Mouse (Mus musculus) CD8-positive naive resting alpha-beta T cell, adult 2 months (primary cell): ENCODE results near the gene Ppm1g.

Experiments used
- DNase-seq, 2 experiments: peaks; one replicate each; pipeline ENCODE4 v3.0.0; 2022; ENCODE audit warnings: low read depth in 2 of 2, low spot score in 2 of 2

The Ppm1g gene

GRCm38 (mm10) chr5:31192939-31193630, 27.4 kb downstream of the Ppm1g start, which contains the start of the genes Snx17 and Eif2b4:
TSS of gene Snx17 (plus strand) at chr5:31193227.
TSS of gene Eif2b4 (minus strand) at chr5:31193430.
- peak; percentile 99 for DNase-seq

- no peak for DNase-seq
These were observed 28.2 kb downstream of the Ppm1g start for GRCm38 (mm10) chr5:31192045-31192938.

GRCm38 (mm10) chr5:31190201-31190600, 30.3 kb downstream of the Ppm1g start:
- DNase-seq = no peak

- no peak for DNase-seq
These were observed 32.2 kb downstream of the Ppm1g start for GRCm38 (mm10) chr5:31188223-31188840.

- no peak for DNase-seq
These were observed 36.8 kb downstream of the Ppm1g start for GRCm38 (mm10) chr5:31183678-31184077.

GRCm38 (mm10) chr5:31181183-31181770, 39.2 kb downstream of the Ppm1g start:
- no peak for DNase-seq

GRCm38 (mm10) chr5:31179766-31180630, 40.5 kb downstream of the Ppm1g start, which contains the start of the genes Gm29609 and Gtf3c2:
TSS of gene Gm29609 (minus strand) at chr5:31179911.
TSS of gene Gtf3c2 (minus strand) at chr5:31180144.
- peak; percentile 95 to 97 for DNase-seq

- no peak for DNase-seq
These were observed 41.2 kb downstream of the Ppm1g start for GRCm38 (mm10) chr5:31179301-31179765.

- DNase-seq = no peak
These were observed 51.9 kb downstream of the Ppm1g start for GRCm38 (mm10) chr5:31168630-31169029.

GRCm38 (mm10) chr5:31164878-31165277, 55.6 kb downstream of the Ppm1g start:
- no peak for DNase-seq

GRCm38 (mm10) chr5:31162462-31162861, 58.0 kb downstream of the Ppm1g start:
- DNase-seq = no peak

- peak; percentile 41 to 57 for DNase-seq
These were observed 66.3 kb downstream of the Ppm1g start, which contains the start of gene Mpv17 for GRCm38 (mm10) chr5:31154152-31154553. TSS of gene Mpv17 (minus strand) at chr5:31154251.

- DNase-seq = no peak
These were observed 66.9 kb downstream of the Ppm1g start for GRCm38 (mm10) chr5:31153516-31154151.
